Mouse (Mus musculus) brain, embryonic 14.5 days (tissue): ENCODE measurements around the gene Ptgdr2. TPM values are rescaled to one million over a fixed set of nuclear protein-coding genes. Genes with fewer than 3 reads are reported as not detected.

ENCODE experiments used
- DNase-seq: peaks from one replicate; pipeline ENCODE4 v3.0.0-alpha.2; 2011; ENCODE audit warnings: low read depth
- CTCF ChIP-seq: fragments of 200-500 bp; IDR thresholded peaks from 2 replicates; pipeline ENCODE4 v1.5.1; 2012; ENCODE audit warnings: inconsistent platforms, mild to moderate bottlenecking, moderate library complexity, borderline replicate concordance; ENCODE audit not compliant: insufficient read depth, insufficient read length; ENCODE audit errors: extremely low read depth
- POLR2A ChIP-seq: fragments of 200-500 bp; IDR thresholded peaks from 2 replicates; pipeline ENCODE4 v1.6.1; 2012; ENCODE audit warnings: mild to moderate bottlenecking, inconsistent platforms, borderline replicate concordance; ENCODE audit not compliant: poor library complexity, insufficient read depth, insufficient read length, severe bottlenecking; ENCODE audit errors: extremely low read depth
- polyA plus RNA-seq: library from polyadenylated mRNA; depleted of rRNA; stranded (reverse); fragments of >200 nt; gene quantifications from 2 replicates; pipeline ENCODE4 v1.2.3, GENCODE M21; 2012

The Ptgdr2 gene
- polyA plus RNA-seq, 1 experiment: 0.30 TPM

DNA sequence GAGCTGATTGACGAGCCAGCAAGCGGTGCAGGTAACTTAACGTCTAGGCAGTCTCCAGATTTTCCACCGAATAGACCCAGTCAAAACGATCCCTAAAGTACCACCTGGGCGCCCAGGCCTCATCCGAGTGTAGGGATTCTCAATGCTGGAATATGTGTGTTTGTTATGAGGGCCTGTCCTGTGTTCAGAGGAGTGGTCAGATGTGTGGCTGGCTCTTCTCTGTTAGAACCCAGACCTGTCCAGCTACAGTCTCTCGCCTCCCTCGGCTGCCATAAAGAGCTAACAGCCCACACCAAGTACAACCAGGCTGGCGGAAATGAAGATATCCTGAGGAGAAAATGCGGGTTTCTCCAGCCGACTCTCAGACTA is 23.0 kb downstream of the Ptgdr2 start:
- no peak for DNase-seq
- TF ChIP-seq CTCF (no peak), POLR2A (no peak)

DNA sequence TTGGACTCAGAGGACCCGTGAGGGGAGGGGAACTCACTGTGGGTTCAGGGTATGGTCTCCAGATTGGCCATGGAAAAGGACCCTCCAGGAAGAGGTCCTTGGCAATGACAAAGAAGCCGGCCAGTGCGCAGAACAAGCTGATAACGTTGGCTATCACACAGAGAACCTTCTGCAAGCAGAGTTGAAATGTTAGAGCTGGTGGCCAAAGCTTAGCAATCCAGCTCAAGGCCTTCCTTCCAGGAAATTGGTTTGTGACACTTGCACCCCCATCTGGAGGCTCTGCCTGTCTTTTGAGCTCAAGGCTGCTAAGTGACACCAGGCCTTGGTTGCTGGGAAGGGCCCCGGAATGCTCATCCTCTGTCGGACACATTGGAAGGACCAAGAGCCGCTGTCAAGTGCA is 28.8 kb downstream of the Ptgdr2 start:
- no peak for DNase-seq
- TF ChIP-seq POLR2A: no peak
- TF ChIP-seq CTCF: no peak

- DNase-seq: no peak
- TF ChIP-seq CTCF (no peak), POLR2A (no peak)
Observed at GRCm38 (mm10) chr19:10968578-10968977, 31.6 kb downstream of the Ptgdr2 start.

- DNase-seq: no peak
- TF ChIP-seq POLR2A (no peak), CTCF (no peak)
Observed at GRCm38 (mm10) chr19:10970457-10970856, 33.5 kb downstream of the Ptgdr2 start.

DNA sequence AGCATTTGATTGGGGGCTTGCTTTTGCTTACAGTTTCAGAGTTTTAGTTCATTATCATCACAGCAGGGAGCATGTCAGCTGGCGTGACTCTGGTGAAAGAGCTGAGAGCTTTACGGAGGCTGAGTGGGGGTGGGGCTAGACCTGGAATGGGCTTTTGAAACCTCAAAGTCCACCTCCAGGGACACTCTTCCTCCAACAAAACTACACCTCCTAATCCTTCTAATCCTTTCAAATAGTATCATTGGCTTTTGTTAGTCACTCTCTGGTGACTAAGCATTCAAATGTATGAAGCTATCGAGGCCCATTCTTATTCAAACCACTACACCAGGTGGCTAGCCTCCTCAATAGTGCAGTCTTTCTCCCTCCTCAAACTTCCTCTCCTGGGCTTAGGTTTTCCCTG is 35.7 kb downstream of the Ptgdr2 start:
- no peak for DNase-seq
- TF ChIP-seq CTCF: no peak
- TF ChIP-seq POLR2A: no peak

DNA sequence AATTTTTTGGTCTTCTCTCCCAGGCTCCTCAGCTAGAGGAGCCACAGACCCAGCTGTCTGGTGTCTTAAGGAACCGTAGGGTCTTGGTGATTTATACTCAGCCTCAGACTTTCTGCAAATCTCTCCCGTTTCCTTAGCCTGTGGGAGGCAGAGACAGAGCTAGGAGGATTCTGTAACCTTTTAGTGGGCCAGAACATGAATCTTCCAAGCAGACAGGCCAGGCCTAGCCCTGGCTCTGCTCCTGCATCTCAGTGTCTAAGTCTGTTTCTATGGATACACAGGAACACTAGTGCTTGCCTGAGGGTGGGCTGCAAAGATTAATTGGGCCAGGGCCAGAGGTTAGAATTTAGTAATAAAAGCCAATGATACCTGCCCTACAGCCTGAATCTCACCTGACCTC is 36.2 kb downstream of the Ptgdr2 start:
- TF ChIP-seq CTCF (no peak), POLR2A (no peak)
- DNase-seq: no peak

GRCm38 (mm10) chr19:10974238-10974865 is 37.4 kb downstream of the Ptgdr2 start, which contains the start of gene Ms4a10:
Gene Ms4a10 (minus strand): TSS chr19:10974670.
- no peak for TF ChIP-seq POLR2A
- TF ChIP-seq CTCF: no peak
- DNase-seq: no peak

DNA sequence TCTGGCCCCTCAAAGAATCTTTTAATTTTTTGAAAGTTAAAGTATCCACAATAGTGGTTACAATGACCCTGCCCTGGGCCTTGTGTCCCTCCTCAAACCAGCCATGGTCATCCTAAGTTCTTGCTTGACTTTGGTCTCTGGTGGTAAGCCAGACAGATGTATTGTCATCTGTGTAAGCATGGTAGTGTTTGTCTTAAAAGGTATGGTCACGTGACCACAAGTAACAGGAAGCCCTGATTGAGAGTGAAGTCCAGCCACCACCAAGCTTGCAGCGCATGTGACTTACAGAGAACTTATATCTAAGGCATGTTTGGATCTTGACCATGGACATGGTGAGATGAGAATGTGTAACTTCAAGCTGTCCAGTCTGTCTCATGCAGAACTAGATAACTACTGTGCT is 38.2 kb downstream of the Ptgdr2 start:
- no peak for DNase-seq
- TF ChIP-seq CTCF (no peak), POLR2A (no peak)

DNA sequence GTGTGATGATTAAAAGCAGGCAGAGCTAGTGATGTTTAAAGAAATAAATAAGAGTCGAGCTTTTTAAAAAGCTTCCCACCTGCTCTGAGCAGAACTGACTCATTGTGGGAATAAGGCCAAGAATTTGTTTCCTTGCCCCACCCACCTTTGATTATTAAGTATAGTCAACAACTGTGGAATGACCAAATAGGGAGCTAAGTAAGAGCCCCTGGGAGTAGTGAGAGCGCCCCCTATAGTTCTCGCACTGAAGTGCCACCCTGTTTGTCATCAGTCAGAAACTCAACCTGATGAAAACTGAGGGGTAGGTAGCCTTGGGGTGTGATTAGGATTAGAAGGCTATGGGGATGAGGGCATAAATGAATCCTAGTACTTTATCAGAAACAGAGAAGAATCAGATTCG is 39.4 kb downstream of the Ptgdr2 start:
- DNase-seq: peak; percentile 2

GRCm38 (mm10) chr19:10979184-10980168 is 42.5 kb downstream of the Ptgdr2 start:
- peak; percentile 66 for DNase-seq
- peak; percentile 76 for TF ChIP-seq CTCF
- TF ChIP-seq POLR2A: no peak

More for the DNA sequence above, 39.4 kb downstream of the Ptgdr2 start:
- TF ChIP-seq CTCF (peak; percentile 33; the same call in 1 of the 2 replicates), POLR2A (no peak)

DNA sequence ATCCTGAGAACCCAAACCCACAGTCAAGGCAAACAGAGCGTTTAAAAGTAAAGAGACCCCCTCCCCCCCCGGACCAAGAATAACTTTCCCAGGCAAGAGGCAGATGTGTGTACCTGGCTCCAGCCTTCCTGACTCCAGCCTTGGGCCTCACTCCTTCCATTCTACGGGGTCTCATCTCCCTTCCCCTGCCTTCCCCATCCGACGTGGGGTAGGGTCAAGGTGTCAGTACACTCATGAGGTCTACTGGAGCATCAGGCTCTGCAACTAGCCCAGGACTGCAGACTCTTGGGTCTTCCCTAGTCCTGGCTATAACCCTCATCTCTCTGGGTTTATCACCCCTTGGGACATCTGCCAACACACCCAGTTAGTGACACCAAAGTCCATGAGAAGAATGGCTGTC is 43.2 kb downstream of the Ptgdr2 start:
- TF ChIP-seq POLR2A: no peak
- TF ChIP-seq CTCF: no peak
- DNase-seq: no peak
